Mouse (Mus musculus) G1E (cell line): Measurements from ENCODE around the gene Aim2. TPM values are rescaled to one million over a fixed set of nuclear protein-coding genes. Genes with fewer than 3 reads are reported as not detected.

ENCODE experiments used
- ATAC-seq: 2 replicates; pipeline ENCODE4 v1.8.0; 2016; ENCODE audit warnings: mild to moderate bottlenecking; ENCODE audit not compliant: insufficient number of reproducible peaks, poor library complexity, low FRiP score, severe bottlenecking; ENCODE audit errors: extremely low read depth
- DNase-seq: peaks from one replicate; pipeline ENCODE4 v3.0.0; 2012; ENCODE audit warnings: low spot score
- H3K27me3 ChIP-seq: 2 replicates; pipeline ENCODE4 v1.6.1; 2012; ENCODE audit warnings: mild to moderate bottlenecking, low read length, inconsistent platforms; ENCODE audit not compliant: insufficient read depth
- H3K36me3 ChIP-seq: replicated peaks from 2 replicates; pipeline ENCODE3; 2012; ENCODE audit warnings: mild to moderate bottlenecking, inconsistent platforms
- H3K4me1 ChIP-seq: 2 replicates; pipeline ENCODE4 v1.6.1; 2012; ENCODE audit warnings: low read depth, low read length, inconsistent platforms, mixed read lengths; ENCODE audit not compliant: insufficient read depth
- H3K4me3 ChIP-seq: 2 replicates; pipeline ENCODE4 v1.5.1; 2012; ENCODE audit warnings: low read depth, mild to moderate bottlenecking, inconsistent platforms, low read length, moderate library complexity, mixed read lengths
- H3K9me3 ChIP-seq: replicated peaks from 2 replicates; pipeline ENCODE4 v1.6.1; 2012; ENCODE audit warnings: inconsistent platforms
- CTCF ChIP-seq: IDR thresholded peaks from 2 replicates; pipeline ENCODE4 v1.5.1; 2012; ENCODE audit warnings: low read depth, low read length, inconsistent platforms, mixed read lengths
- GATA1 ChIP-seq: IDR thresholded peaks from 2 replicates; pipeline ENCODE4 v1.6.1; 2012; ENCODE audit warnings: borderline replicate concordance, low read length, inconsistent platforms, mixed read lengths
- GATA2 ChIP-seq: IDR thresholded peaks from 2 replicates; pipeline ENCODE4 v1.6.1; 2012; ENCODE audit warnings: low read depth, low read length, inconsistent platforms, borderline replicate concordance
- POLR2AphosphoS5 ChIP-seq: IDR thresholded peaks from 2 replicates; pipeline ENCODE4 v1.6.1; 2012; ENCODE audit warnings: low read depth, low read length, inconsistent platforms; ENCODE audit not compliant: insufficient replicate concordance
- TAL1 ChIP-seq: conservative IDR thresholded peaks from 2 replicates; pipeline ENCODE4 v1.6.1; 2012; ENCODE audit warnings: low read depth, low read length, inconsistent platforms, mixed read lengths
- polyA plus RNA-seq: library from polyadenylated mRNA; stranded (reverse); fragments of >175 nt; gene quantifications from 2 replicates; pipeline ENCODE4 v1.2.3, GENCODE M21; 2012
- total RNA-seq, 2 experiments: library from RNA; stranded (forward) in 1 of 2; stranded (reverse) in 1 of 2; fragments of 200-1000 nt in 1 of 2; fragments of >200 nt in 1 of 2; fragmentation: Nextera tagmentation in 1 of 2; gene quantifications; 2 replicates each; pipeline ENCODE4 v1.2.3; 2014 to 2017

Aim2 gene
- total and polyA plus RNA-seq, 3 experiments, result 8.1 TPM; not detected in 2

- no peak for ATAC-seq
- Histone ChIP-seq H3K4me3 (no peak overlapping the region), H3K27me3 (no peaks in the 10 kb centered on the region; the same call in 1 of the 2 replicates)
Observed at GRCm38 (mm10) chr1:173366701-173367355, 16.1 kb downstream of the Aim2 start.

GRCm38 (mm10) chr1:173367356-173368046 is 16.8 kb downstream of the Aim2 start, which contains the start of gene Cadm3:
Gene Cadm3 (minus strand): TSS chr1:173367695.
- H3K4me1 ChIP-seq, result no peaks in the 10 kb centered on the region
- H3K36me3 ChIP-seq, result no peaks in the 10 kb centered on the region
- no peak within 1 kb of the TSS for H3K4me3 ChIP-seq
- no peaks in the 10 kb centered on the region; the same call in 1 of the 2 replicates for H3K27me3 ChIP-seq
- peaks cover 28% of the 10 kb centered on the region for H3K9me3 ChIP-seq
- TF ChIP-seq GATA1 (no peak), POLR2AphosphoS5 (no peak), GATA2 (no peak), TAL1 (no peak), CTCF (no peak)
- DNase-seq (no peak), ATAC-seq (no peak)

More at GRCm38 (mm10) chr1:173366701-173367355, 16.1 kb downstream of the Aim2 start:
- TF ChIP-seq TAL1 (no peak), GATA1 (no peak), GATA2 (no peak), CTCF (no peak), POLR2AphosphoS5 (no peak)
- no peaks in the 10 kb centered on the region for H3K36me3 ChIP-seq
- peaks cover 28% of the 10 kb centered on the region for H3K9me3 ChIP-seq
- H3K4me1 ChIP-seq, result no peaks in the 10 kb centered on the region
- no peak for DNase-seq

GRCm38 (mm10) chr1:173369611-173370010 is 18.9 kb downstream of the Aim2 start:
- TF ChIP-seq CTCF (no peak), TAL1 (no peak), GATA2 (no peak), GATA1 (no peak), POLR2AphosphoS5 (no peak)
- peaks cover 28% of the 10 kb centered on the region for H3K9me3 ChIP-seq
- DNase-seq, result no peak
- H3K4me1 ChIP-seq, result no peaks in the 10 kb centered on the region
- no peak overlapping the region for H3K4me3 ChIP-seq
- ATAC-seq, result no peak
- no peaks in the 10 kb centered on the region for H3K36me3 ChIP-seq
- H3K27me3 ChIP-seq, result no peaks in the 10 kb centered on the region; the same call in 1 of the 2 replicates

DNA sequence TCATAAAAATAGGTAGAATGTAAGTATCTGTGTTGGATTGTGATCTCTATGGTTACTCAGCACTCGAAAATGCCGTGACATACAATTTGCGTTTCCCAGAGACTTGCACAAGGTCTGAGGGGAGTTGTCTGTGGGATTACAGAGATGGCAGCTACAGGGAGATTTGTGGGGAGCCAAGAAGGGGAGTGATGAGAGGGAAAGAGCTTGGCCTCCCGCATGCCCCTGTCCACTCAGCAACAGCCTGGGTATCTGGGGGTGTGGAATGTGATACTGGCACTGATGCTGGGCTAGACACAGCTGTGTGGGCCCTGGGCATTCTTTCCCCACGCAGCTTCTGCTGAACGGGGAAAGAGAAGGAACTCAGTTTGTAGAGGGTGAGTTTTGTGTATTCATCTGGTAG is 19.8 kb downstream of the Aim2 start:
- ATAC-seq (no peak), DNase-seq (no peak)
- H3K4me3 ChIP-seq, result no peak overlapping the region
- no peaks in the 10 kb centered on the region for H3K4me1 ChIP-seq
- H3K9me3 ChIP-seq, result peaks cover 27% of the 10 kb centered on the region
- no peak for TF ChIP-seq POLR2AphosphoS5
- TF ChIP-seq GATA2, result no peak
- no peak for TF ChIP-seq TAL1
- no peak for TF ChIP-seq CTCF
- TF ChIP-seq GATA1, result no peak
- H3K36me3 ChIP-seq, result no peaks in the 10 kb centered on the region
- H3K27me3 ChIP-seq, result no peaks in the 10 kb centered on the region; the same call in 1 of the 2 replicates

DNA sequence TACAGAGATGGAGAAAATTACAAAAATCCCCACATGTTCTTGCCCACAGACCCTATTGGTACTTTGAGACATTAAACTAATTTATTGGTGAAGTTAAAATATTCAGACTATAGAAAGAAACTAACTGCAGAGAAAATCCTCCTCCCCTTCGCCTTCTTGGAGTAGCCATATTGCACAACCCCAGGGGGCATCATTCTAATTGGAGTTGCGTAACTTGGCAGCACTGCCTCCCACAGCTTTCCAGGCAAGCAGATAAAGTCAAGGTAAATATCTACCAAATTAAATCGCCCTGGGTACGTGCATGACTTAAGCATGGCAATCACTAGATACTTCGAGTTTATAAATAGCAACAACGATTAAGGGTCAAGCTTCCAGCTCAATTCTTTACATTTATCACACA is 20.9 kb downstream of the Aim2 start:
- ATAC-seq (no peak), DNase-seq (no peak)
- TF ChIP-seq POLR2AphosphoS5, result no peak
- TF ChIP-seq CTCF, result no peak
- TF ChIP-seq TAL1, result no peak
- TF ChIP-seq GATA2, result no peak
- TF ChIP-seq GATA1, result no peak
- no peaks in the 10 kb centered on the region; the same call in 1 of the 2 replicates for H3K27me3 ChIP-seq
- H3K4me3 ChIP-seq, result no peak overlapping the region
- peaks cover 18% of the 10 kb centered on the region for H3K9me3 ChIP-seq
- no peaks in the 10 kb centered on the region for H3K4me1 ChIP-seq
- H3K36me3 ChIP-seq, result no peaks in the 10 kb centered on the region

DNA sequence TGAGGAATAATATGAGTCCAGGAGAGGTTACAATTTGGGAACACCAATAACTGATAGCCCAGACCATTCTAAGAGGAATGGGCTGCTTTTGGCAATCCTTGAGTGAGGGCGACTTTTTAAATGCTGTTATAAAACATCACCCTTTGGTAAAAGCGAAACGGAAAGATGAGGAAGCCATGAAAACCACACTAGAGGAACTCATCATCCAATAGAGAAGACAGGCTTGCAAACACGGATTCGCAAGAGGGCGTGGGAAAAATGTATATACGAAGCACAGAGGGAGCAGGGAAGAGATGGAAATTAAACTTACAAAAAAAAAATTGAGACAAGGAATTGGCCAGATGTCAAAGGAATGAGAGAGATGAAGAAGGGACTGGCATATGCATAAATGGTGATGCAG is 23.3 kb downstream of the Aim2 start:
- DNase-seq (no peak), ATAC-seq (no peak)
- H3K36me3 ChIP-seq, result no peaks in the 10 kb centered on the region
- H3K4me1 ChIP-seq, result no peaks in the 10 kb centered on the region
- no peak for TF ChIP-seq POLR2AphosphoS5
- no peak for TF ChIP-seq TAL1
- TF ChIP-seq CTCF, result no peak
- TF ChIP-seq GATA2, result no peak
- TF ChIP-seq GATA1, result no peak
- no peaks in the 10 kb centered on the region for H3K27me3 ChIP-seq
- H3K9me3 ChIP-seq, result 0 out of 2 replicates have a peak, but pooled peaks cover 9% of the 10 kb centered on the region
- H3K4me3 ChIP-seq, result no peak overlapping the region
